Mouse (Mus musculus) sigmoid colon, adult 10 weeks (tissue): ENCODE measurements around the gene Cyb5d1. TPM values are rescaled to one million over a fixed set of nuclear protein-coding genes. Genes with fewer than 3 reads are reported as not detected.

ENCODE experiments used
- polyA plus RNA-seq: library from polyadenylated mRNA; stranded (reverse); fragments of 350-450 nt; fragmentation: Illumina TruSeq; extraction: RNeasy Lipid Tissue Mini Kit (QIAGEN cat#74804); gene quantifications from one replicate; pipeline ENCODE4 v1.2.3, GENCODE M21; 2014; ENCODE audit warnings: low read depth, low replicate concordance

Gene Cyb5d1
- 31.9 TPM for polyA plus RNA-seq

GRCm38 (mm10) chr11:69395235-69395633 is at the start of gene Cyb5d1, which contains the start of gene Naa38:
Gene Cyb5d1, minus strand, starts transcription at chr11:69395631.
Gene Naa38, plus strand, starts transcription at chr11:69395487.

DNA sequence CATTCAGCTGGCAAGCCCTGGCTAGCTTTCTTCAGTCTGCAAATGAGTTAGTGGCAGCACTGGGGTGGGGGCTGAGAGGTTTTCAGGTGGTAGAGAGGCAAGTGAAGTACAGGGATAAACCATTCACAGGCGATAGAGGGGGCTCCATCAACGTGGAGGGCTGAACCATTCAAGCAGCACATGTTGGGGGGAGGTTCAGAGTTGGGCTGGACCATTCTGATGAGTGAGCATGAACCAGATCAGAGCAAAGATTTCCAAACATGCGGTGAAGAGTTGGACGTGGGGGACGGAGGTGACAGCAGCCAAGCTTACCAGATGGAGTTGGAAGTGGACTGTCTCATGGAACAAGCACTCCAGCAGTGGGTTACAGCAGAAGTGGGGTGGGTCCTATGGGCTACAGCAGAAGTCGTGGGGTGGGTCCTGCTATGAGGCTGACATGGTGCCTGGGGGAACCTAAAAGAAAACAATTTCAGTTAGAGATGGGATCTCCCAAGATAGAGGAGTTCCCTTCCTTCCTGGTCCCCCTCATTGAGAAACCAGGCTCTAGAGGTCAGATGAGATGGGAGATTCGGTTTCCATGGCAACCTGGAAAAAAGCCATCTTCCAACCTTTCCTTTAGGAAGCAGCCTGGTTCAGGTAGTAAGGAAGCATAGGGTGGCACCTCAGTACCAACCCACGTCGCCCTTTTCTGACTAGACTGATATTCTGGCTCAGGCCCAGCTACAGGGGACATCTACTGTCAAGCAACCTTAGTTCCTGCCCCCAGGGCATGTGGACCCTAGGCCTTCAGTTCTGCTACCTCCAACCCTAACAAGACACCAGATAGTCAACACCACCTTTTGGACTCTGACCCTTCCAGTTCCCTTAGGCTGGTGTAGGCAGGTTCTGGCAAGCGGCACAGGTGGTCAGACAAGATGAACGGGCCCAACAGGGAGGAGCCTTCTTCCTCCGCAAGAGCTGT is 18.1 kb upstream of the Cyb5d1 start, which contains the start of gene Kdm6b:
Gene Kdm6b, minus strand, starts transcription at position 455 of the 961 bp plus-strand sequence.

DNA sequence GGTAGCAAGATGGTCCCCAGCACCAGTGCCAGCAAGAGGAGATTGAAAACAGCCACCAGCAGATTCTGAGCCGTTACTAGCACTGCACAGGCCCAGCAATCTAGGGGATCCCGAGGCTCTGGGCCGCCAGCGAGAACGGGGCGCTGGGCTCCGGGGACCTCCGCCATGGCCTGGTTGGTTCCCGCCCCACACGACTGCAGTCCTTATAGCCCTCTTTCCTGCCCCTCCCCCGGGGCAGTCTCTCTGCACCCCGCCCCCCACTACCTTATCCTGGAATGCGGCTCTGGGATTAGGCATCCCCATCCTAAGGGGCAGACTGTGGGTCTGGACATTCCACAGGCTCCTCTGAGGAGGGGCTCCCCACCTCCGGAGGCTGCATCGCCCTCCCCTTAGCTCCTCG is 2.6 kb upstream of the Cyb5d1 start, which contains the start of gene Tmem88:
Gene Tmem88, minus strand, starts transcription at position 176 of the 400 bp plus-strand sequence.

DNA sequence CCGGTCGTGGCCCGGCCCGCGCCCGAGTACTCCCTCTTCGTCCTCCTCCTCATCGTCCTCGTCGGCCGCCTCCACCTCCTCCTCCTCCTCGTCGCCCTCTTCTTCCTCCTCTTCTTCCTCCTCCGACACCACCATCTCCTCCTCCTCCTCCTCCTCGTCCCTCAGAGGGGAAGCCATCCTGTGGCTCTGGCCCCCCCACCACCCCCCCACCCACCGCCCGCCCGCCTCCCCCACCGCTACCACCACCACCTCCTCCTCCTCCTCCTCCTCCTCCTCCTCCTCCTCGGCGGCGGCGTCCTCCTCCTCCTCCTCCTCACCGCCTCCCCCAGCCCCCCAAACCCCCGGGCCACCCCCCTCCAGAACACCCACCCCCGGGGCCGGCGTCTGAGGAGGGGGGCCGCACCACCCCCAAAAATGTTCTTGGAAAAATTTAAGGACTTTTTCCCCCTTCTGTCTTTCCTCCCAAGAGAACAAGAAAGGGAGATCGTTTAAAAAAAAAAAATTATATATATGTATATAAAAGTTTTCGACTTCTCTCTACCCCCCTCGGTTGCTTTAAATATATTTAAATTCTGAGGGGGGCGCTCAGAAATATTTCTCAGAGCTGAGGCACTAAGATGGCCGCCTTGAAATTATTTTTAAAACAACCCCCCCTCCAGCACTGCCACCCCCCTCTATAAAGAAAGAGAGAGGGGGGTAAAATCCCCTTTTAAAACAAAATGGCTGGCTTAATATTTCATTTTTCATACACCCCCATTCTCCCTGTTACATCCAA is 26.0 kb downstream of the Cyb5d1 start, which contains the start of gene Chd3:
Gene Chd3, minus strand, starts transcription at position 192 of the 775 bp plus-strand sequence.

Other genes starting within 250 kb of the Cyb5d1 start
- not detected for gene Alox12b, start 238.6 kb downstream of the Cyb5d1 start, polyA plus RNA-seq
- not detected for gene Alox8, start 197.8 kb downstream of the Cyb5d1 start, polyA plus RNA-seq
- not detected for gene Gucy2e, start 158.6 kb downstream of the Cyb5d1 start, polyA plus RNA-seq
- 6.8 TPM for gene Cntrob, start 71.9 kb downstream of the Cyb5d1 start, polyA plus RNA-seq
- gene Trappc1, start 71.7 kb downstream of the Cyb5d1 start, polyA plus RNA-seq: 40.4 TPM
- 0.25 TPM for gene Kcnab3, start 69.4 kb downstream of the Cyb5d1 start, polyA plus RNA-seq
- 5.9 TPM for gene Rnf227, start 55.2 kb downstream of the Cyb5d1 start, polyA plus RNA-seq
- 17.9 TPM for gene Chd3, start 26.2 kb downstream of the Cyb5d1 start, polyA plus RNA-seq
- gene Naa38, start 144 bp downstream of the Cyb5d1 start, polyA plus RNA-seq: 5.3 TPM
- not detected for gene Tmem88, start 2.6 kb upstream of the Cyb5d1 start, polyA plus RNA-seq
- gene Kdm6b, start 18.0 kb upstream of the Cyb5d1 start, polyA plus RNA-seq: 7.2 TPM
- 0.13 TPM for gene Dnah2, start 153.5 kb upstream of the Cyb5d1 start, polyA plus RNA-seq
- gene Efnb3, start 164.6 kb upstream of the Cyb5d1 start, polyA plus RNA-seq: 0.38 TPM
- 1.9 TPM for gene Wrap53, start 184.6 kb upstream of the Cyb5d1 start, polyA plus RNA-seq
- gene Trp53, start 184.7 kb upstream of the Cyb5d1 start, polyA plus RNA-seq: 6.8 TPM
- gene Atp1b2, start 210.3 kb upstream of the Cyb5d1 start, polyA plus RNA-seq: 6.9 TPM
- gene Shbg, start 222.3 kb upstream of the Cyb5d1 start, polyA plus RNA-seq: not detected
- 1.7 TPM for gene Sat2, start 226.4 kb upstream of the Cyb5d1 start, polyA plus RNA-seq
- 12.4 TPM for gene Fxr2, start 237.4 kb upstream of the Cyb5d1 start, polyA plus RNA-seq